Mouse (Mus musculus): ENCODE results near the gene Wdr82. TPM values are rescaled to one million over a fixed set of nuclear protein-coding genes. Genes with fewer than 3 reads are reported as not detected.
"Not testable (repeated sequence)": the region's sequence is repeated elsewhere in the genome, so short reads cannot be mapped to it uniquely, and the experiment has no call there.

Gene Wdr82
- polyA plus RNA-seq, 1 experiment = 48.0 TPM

GRCm38 (mm10) chr9:106159784-106160301, 10.9 kb upstream of the Wdr82 start:
- WGBS = 2% methylated on average over 24 of the region's 24 CpGs
- DNase-seq (ENCODE audit: low read depth, low spot score) = peak; percentile 84

- DNase-seq (ENCODE audit: low read depth, low spot score) = no peak
- WGBS = 19% methylated on average over 5 of the region's 5 CpGs
Observed at GRCm38 (mm10) chr9:106160426-106160825, 10.3 kb upstream of the Wdr82 start.

DNA sequence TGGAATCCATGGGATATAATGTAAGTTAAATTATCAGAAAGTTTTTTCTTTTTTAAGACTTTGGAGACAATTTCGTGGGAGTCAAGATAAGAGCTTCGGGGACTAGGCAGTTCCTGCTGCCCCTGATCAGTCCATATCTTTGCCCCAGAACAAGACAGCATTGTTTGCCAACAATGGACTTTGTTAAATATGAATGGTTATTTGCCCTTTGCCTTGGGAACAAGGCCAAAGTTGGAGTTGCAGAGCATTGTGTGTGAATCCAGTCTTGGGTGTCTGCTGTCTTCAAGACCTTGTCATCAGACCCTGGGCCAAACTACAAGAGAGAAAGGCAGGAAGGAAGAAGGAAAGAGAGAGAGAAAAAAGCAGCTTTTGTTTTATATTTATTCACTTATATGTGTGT, 4.0 kb upstream of the Wdr82 start:
- 27% methylated on average over 2 of the region's 2 CpGs for WGBS
- no peak for DNase-seq (ENCODE audit: low read depth, low spot score)

DNA sequence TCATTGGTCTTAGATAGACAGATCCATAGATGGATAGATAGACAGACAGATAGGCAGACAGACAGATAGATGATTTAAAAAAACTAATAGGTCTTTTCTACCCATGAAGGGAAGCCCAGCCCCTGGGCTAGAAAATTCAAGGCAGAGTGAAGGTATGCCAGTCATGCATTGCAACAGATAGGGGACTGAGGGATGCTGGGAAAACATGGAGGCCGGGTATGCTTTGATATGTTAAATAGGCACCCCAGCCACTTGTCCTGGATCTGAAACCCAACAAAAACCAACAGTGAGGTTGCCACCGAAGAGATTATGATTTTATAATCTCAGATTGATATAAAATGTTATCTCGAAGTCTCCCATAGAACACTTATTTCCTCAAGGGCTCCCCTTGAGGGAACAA, 3.5 kb upstream of the Wdr82 start:
- DNase-seq (ENCODE audit: low read depth, low spot score) = no peak
- WGBS = 37% methylated on average over 3 of the region's 3 CpGs

DNA sequence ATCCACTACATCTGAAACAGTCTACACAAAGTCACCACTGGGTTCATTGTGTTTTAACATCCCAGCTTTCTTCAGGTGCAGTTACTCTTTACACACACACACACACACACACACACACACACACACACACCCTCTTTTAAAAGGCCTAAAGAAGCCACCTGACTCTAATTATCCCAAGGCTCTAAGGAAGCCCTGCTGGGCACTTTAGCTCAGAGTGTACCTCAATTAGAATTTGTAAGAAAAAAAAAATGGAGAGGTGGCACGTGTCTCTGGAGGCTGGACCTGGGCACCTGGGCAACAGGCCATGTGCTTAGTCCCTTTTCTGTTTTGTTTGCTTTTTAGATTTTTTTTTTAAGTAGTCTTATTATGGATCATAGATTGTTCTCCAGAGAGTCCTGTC, 3.0 kb upstream of the Wdr82 start:
- DNase-seq (ENCODE audit: low read depth, low spot score) = no peak
- WGBS = 19% methylated on average over 1 of the region's 1 CpGs

DNA sequence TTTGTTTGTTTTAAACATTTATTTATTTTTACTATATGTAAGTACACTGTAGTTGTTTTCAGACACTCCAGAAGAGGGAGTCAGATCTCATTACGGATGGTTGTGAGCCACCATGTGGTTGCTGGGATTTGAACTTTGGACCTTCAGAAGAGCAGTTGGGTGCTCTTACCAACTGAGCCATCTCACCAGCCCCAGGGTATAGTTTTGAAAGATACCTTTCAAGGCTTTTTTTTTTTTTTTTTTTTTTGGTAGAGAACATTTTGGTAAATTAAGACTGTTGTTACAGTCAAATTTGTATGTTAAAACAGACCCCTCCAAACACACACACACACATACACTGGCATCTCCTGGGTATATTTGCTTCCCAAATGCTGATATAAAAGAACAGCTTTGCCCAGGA, 1.7 kb upstream of the Wdr82 start:
- not testable (repeated sequence) for DNase-seq (ENCODE audit: low read depth, low spot score)
- 44% methylated on average over 1 of the region's 1 CpGs for WGBS

DNA sequence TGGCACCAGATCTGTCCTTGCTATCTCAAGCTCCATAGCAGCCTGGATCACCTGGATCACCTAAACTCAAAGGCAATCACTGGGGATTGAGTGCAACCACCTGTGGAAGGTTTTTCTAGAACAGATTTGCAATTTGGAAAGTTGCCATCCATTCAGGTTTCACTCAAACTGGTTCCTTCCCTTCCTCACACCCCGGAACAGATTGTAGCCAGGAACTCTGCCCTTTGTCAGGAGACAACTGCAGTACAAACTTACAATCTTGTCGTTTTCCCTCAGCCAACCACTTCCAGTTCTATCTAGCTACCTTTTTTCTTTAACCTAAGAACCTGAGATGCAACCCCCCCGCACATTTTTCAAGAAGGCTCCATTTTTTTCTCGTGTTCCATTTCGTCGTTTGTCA, 811 bp upstream of the Wdr82 start:
- DNase-seq (ENCODE audit: low read depth, low spot score) = no peak
- WGBS = 26% methylated on average over 6 of the region's 6 CpGs

GRCm38 (mm10) chr9:106171346-106172158, 824 bp downstream of the Wdr82 start:
- whole genome bisulfite sequencing = under 1% methylated on average over 30 of the region's 30 CpGs
- no peak for DNase-seq (ENCODE audit: low read depth, low spot score)

DNA sequence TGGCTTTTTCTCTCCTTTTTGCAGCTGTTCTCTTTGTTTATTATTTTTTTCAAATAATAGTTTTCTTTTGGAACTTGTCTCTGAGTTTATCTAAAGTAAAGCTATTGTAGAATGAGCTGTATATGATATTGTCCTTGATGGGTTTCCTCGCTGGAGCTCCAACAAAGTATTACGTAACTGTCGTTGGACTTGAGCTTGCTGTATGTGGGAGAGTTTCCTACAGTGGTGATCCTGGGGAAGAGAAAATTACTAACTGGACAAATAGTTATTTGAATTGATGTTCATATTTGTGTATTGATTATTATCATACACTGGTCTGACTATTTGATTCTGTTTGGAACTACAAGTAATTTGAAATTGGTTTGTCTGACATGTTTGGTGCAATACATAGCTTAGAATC, 1.8 kb downstream of the Wdr82 start:
- under 1% methylated on average over 3 of the region's 3 CpGs for WGBS
- DNase-seq (ENCODE audit: low read depth, low spot score) = no peak

DNA sequence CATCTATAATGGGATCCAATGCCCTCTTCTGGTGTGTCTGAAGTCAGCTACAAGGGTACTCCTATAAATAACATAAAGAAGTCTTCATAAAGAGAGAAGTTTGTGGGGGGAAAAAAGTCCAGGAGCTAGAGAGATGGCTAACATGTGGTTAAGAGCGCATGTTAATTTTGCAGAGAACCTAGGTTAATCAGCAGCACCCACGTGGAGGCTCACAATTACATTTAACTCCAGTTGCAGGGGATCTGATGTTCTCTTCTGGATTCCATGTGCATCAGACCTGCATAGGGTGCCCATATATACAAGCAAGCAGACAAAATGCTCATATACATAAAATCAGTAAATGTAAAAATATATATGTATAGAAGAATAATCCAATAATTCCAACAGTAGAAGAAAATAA, 2.6 kb downstream of the Wdr82 start:
- DNase-seq (ENCODE audit: low read depth, low spot score) = no peak
- WGBS = 24% methylated on average over 2 of the region's 2 CpGs

GRCm38 (mm10) chr9:106175552-106176200, 4.9 kb downstream of the Wdr82 start:
- WGBS = 30% methylated on average over 3 of the region's 3 CpGs
- no peak for DNase-seq (ENCODE audit: low read depth, low spot score)

DNA sequence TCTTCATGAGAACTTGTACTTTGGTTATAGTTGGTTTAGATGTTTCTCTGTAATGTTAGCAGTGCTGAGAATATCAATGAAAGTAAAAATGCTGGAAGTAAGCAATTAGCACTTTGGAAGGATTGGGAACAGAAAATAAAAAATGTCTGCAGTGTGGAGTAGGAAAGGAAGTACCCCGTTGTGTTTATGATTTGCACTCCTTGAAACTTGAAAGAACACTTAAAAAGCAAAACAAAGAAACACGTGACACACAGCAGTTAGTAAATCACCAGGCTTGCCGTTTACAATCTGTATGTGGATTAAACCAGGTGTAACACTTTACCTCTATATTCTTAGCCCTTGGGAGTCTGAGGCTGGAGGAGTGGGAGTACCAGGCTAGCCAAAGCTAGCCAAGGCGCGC, 6.0 kb downstream of the Wdr82 start:
- 54% methylated on average over 5 of the region's 5 CpGs for WGBS
- no peak for DNase-seq (ENCODE audit: low read depth, low spot score)

DNA sequence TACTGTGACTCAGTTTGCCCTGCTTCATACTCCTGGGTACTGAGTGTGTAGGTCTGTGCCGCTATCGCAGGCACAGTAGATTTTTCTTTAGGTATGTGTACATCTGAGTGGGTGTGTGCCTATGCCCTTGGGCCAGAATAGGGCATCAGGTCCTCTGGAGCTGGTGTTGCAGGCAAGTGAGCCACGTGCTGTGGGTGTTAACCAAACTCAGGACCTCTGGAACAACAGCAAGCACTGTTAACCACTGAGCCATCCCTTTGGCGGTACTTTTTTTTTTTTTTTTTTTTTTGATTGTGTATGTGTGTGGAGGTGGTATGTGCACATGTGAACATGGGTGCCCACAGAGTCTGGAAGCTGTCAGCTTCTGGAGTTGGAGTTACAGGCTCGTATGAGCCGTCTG, 7.1 kb downstream of the Wdr82 start:
- DNase-seq (ENCODE audit: low read depth, low spot score) = no peak
- 78% methylated on average over 6 of the region's 6 CpGs for WGBS

DNA sequence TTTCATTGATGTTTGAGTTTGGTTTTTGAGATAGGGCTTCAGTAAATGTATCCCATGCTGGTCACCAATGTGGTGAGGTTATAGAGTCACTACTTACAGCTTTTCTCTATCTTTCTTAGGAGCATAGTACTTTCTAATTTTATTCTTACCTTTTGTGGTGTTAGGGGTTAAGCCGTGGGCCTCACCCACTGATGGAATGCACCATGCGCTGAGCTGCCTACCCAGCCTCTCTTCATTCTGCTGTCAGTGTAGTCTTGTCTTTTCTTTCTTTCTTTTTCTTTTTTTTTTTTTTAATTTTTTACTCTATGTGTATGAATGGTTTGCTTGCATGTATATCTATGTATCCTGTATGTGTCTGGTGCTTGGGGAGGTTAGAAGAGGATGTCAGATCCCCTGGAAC, 8.7 kb downstream of the Wdr82 start:
- whole genome bisulfite sequencing = 57% methylated on average over 2 of the region's 2 CpGs
- DNase-seq (ENCODE audit: low read depth, low spot score) = no peak

GRCm38 (mm10) chr9:106179964-106180363, 9.2 kb downstream of the Wdr82 start:
- DNase-seq (ENCODE audit: low read depth, low spot score) = no peak
- 90% methylated on average over 3 of the region's 3 CpGs for WGBS

DNA sequence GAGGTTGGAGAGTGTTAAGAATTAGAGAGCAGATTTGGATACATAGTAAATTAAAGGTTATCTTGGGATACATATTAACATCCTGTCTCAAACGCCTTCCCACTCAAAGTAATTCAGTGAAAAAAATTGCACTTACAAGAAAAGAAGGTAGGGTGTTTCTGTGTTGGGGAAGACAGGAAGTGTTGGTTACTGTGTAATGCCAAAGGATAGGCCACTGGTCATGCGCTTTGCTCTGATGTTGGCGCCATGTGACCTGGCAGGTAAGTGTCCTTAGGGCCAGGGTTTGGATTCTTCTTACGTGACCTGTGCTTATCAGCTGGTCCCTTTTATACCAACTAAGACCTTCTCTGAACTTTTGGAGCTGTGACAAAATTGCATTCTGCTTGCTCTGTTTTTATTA, 11.4 kb downstream of the Wdr82 start:
- 82% methylated on average over 4 of the region's 4 CpGs for WGBS
- no peak for DNase-seq (ENCODE audit: low read depth, low spot score)

DNA sequence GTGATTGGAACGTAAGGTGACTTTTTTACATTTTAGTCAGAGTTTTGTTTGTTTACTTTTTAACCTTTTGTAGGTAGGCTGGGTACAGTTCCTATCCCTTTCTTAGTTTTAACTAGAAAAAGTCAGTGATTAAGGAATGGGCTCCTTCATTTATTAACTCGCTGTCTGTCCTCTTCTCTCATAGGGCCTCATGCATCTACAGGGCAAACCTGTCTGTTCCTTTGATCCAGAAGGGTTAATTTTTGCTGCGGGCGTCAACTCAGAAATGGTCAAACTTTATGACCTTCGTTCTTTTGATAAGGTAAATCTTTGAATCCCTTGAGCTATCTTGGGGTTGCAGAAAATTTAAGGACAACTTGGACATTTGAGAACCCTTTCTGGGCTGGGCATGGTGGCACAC, 13.3 kb downstream of the Wdr82 start:
- no peak for DNase-seq (ENCODE audit: low read depth, low spot score)
- WGBS = 67% methylated on average over 5 of the region's 5 CpGs

DNA sequence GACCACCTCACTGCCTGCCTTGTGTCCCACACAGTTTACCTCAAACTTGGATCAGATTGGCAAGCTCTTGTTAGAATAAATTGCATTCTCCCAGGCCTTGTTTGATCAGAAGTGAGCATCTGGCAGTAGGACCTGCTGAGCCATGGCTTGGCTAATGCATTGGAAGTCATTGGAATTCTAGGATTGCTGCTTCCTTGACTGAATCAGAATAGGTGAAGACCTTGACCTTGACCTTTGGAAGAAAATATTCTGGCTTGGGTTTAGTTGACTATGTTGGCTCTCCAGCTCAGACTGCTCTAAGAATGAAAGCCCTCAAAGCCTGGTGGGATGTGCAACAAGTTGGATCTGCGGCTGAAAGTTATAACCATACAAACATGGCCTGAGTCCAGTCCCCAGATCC, 20.6 kb downstream of the Wdr82 start:
- 79% methylated on average over 1 of the region's 1 CpGs for WGBS
- no peak for DNase-seq (ENCODE audit: low read depth, low spot score)

DNA sequence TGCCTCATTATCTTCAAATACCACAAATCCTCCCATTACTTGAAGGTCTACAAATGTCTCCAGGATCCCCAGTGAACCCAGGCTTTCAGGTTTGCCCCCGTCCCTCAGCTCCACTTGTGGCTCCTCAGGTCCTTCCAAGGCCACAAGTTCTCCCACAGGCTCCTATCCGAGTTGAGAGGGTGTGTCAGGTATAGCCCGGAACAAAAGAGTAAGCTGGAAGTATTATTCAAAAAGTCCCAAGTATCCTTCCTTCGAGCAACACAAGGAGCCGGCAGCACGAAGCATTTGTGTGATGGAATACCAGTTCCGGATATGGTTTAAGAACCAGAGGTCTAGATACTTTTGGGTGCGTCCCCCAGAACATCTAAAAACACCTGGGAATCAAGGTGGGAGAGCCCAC, 21.3 kb downstream of the Wdr82 start:
- no peak for DNase-seq (ENCODE audit: low read depth, low spot score)
- WGBS = 91% methylated on average over 8 of the region's 8 CpGs

- WGBS = 86% methylated on average over 1 of the region's 1 CpGs
- DNase-seq (ENCODE audit: low read depth, low spot score) = no peak
Observed at GRCm38 (mm10) chr9:106192998-106193397, 22.3 kb downstream of the Wdr82 start.
